Mouse (Mus musculus) heart, postnatal 25 days (tissue): Measurements from ENCODE around the gene Atl2. TPM values are rescaled to one million over a fixed set of nuclear protein-coding genes. Genes with fewer than 3 reads are reported as not detected.

Experiments
- DNase-seq: peaks from one replicate; pipeline ENCODE4 v3.0.0; 2022; ENCODE audit warnings: low spot score
- intact Hi-C: fragments of 180-260 bp; cut with DNase I; formaldehyde crosslinking; loops from one replicate; pipeline ENCODE4 v1.15.1; 2025
- total RNA-seq, 2 experiments: library from RNA; stranded (reverse); gene quantifications; 2 replicates each; pipeline ENCODE4 v1.2.3; 2021

The Atl2 gene
- total RNA-seq, 2 experiments from 2014 or later: 27.8 to 34.0 TPM

GRCm38 (mm10) chr17:79826482-79827034 lies 69.4 kb downstream of the Atl2 start:
- no peak for DNase-seq
- intact Hi-C loops: no loop called here

GRCm38 (mm10) chr17:79825241-79826030 lies 70.5 kb downstream of the Atl2 start:
- intact Hi-C loops: no loop called here
- no peak for DNase-seq

- DNase-seq: no peak
- intact Hi-C loops: no loop called here
Measured at GRCm38 (mm10) chr17:79824406-79824805, 71.5 kb downstream of the Atl2 start.

- intact Hi-C loops: no loop called here
- no peak for DNase-seq
Measured at GRCm38 (mm10) chr17:79818884-79819283, 77.0 kb downstream of the Atl2 start.

GRCm38 (mm10) chr17:79817995-79818394 lies 77.9 kb downstream of the Atl2 start:
- DNase-seq: no peak
- intact Hi-C loops: no loop called here

GRCm38 (mm10) chr17:79817551-79817950 lies 78.4 kb downstream of the Atl2 start:
- intact Hi-C loops: no loop called here
- DNase-seq: no peak

GRCm38 (mm10) chr17:79816896-79817295 lies 79.0 kb downstream of the Atl2 start:
- intact Hi-C loops: no loop called here
- DNase-seq: no peak

GRCm38 (mm10) chr17:79810421-79810820 lies 85.5 kb downstream of the Atl2 start:
- intact Hi-C loops: no loop called here

GRCm38 (mm10) chr17:79809491-79810316 lies 86.2 kb downstream of the Atl2 start:
- intact Hi-C loops: no loop called here
- DNase-seq: no peak

More at GRCm38 (mm10) chr17:79810421-79810820, 85.5 kb downstream of the Atl2 start:
- no peak for DNase-seq

GRCm38 (mm10) chr17:79807237-79807930 lies 88.5 kb downstream of the Atl2 start:
- intact Hi-C loops: no loop called here
- DNase-seq: no peak

GRCm38 (mm10) chr17:79804747-79805146 lies 91.2 kb downstream of the Atl2 start:
- DNase-seq: no peak
- intact Hi-C loops: no loop called here

GRCm38 (mm10) chr17:79802056-79802455 lies 93.9 kb downstream of the Atl2 start:
- intact Hi-C loops: no loop called here

GRCm38 (mm10) chr17:79798831-79799230 lies 97.1 kb downstream of the Atl2 start:
- no peak for DNase-seq
- intact Hi-C loops: no loop called here

More at GRCm38 (mm10) chr17:79802056-79802455, 93.9 kb downstream of the Atl2 start:
- no peak for DNase-seq

Other genes with a start within 250 kb of the Atl2 start
- 1 to 10 TPM; 3.2 to 3.4 TPM for gene Cyp1b1, start 181.1 kb downstream of the Atl2 start, total RNA-seq
- gene Hnrnpll, start 166.2 kb upstream of the Atl2 start, total RNA-seq: 10 to 100 TPM; 21.0 to 22.3 TPM
- 10 to 100 TPM; 14.1 to 14.5 TPM for gene Galm, start 231.3 kb upstream of the Atl2 start, total RNA-seq